Mouse (Mus musculus) lung, postnatal 0 days (tissue): Measurements from ENCODE around the gene Cadm2.

ENCODE experiments used
- CTCF ChIP-seq: IDR thresholded peaks from 2 replicates; pipeline ENCODE4 v1.5.1; 2016; ENCODE audit warnings: antibody characterized with exemption, mild to moderate bottlenecking
- EP300 ChIP-seq: IDR thresholded peaks from 2 replicates; pipeline ENCODE4 v1.6.1; 2016; ENCODE audit warnings: antibody characterized with exemption, mild to moderate bottlenecking, control low read depth

DNA sequence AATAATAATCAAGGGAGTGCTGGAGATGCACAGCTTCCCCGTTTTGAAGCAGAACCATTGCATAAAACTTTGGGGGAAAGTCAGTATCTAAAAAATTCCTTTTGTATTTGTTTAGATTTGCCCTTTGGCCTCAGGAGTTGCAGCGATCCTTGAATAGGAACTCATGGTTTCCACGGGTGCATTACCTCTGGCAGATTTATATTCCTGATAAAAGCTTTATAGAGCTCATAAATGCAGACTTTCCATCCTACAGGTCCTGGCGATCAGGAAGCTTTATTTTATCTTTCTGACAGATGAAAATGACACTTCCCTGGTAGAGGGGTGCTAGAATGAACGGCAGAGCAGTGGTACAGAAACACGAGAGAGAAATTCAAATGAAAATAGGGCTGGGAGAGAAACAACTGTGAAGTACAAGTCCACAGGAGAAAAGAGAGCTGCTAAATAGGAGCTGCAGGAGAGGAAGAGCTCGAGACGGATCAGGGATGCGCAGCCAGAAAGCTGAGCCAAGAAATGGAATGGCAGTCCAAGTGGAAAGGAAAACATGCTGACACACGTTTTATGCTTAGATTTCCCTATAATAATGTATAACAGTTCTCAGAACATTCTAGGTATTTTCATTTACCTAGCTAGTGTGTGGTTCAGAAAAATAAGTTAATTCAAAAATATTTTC is 274.0 kb downstream of the Cadm2 start:
- TF ChIP-seq CTCF (no peak), EP300 (no peak)
